Mouse (Mus musculus): Measurements from ENCODE around the gene Gm1604a. TPM values are rescaled to one million over a fixed set of nuclear protein-coding genes. Genes with fewer than 3 reads are reported as not detected.

Gm1604a gene
- total RNA-seq, 2 experiments from 2014 or later: 1.4 to 1.9 TPM

Other genes with a start within 250 kb of the Gm1604a start
- 10 to 100 TPM; 42.4 to 46.8 TPM for gene Ezr, start 242.8 kb upstream of the Gm1604a start, total RNA-seq (2021)
- 10 to 100 TPM; 30.1 to 31.0 TPM for gene Rsph3b, start 76.9 kb upstream of the Gm1604a start, total RNA-seq (2021)
- gene Tagap1, start 64.4 kb upstream of the Gm1604a start, total RNA-seq (2021): 10 to 100 TPM; 32.2 to 32.9 TPM
- 10 to 100 TPM; 43.6 to 44.5 TPM for gene Rnaset2b, start 54.9 kb upstream of the Gm1604a start, total RNA-seq (2021)
- under 1 TPM; 0.23 to 0.70 TPM for gene Gm49721, start 46.7 kb upstream of the Gm1604a start, total RNA-seq (2021)
- gene Rps6ka2, start 144.5 kb downstream of the Gm1604a start, total RNA-seq (2021): 10 to 100 TPM; 59.6 to 60.0 TPM